Mouse (Mus musculus) liver, postnatal 0 days (tissue): ENCODE results near the gene Ap1m2. TPM values are rescaled to one million over a fixed set of nuclear protein-coding genes. Genes with fewer than 3 reads are reported as not detected.

ENCODE experiments used
- ATAC-seq: fragments of 200-750 bp; cut with Nextera tagmentation; 2 replicates; pipeline ENCODE4 v1.8.0; 2017; ENCODE audit warnings: mild to moderate bottlenecking, moderate library complexity
- DNase-seq: peaks from one replicate; pipeline ENCODE4 v3.0.0-alpha.2; 2016
- H3K27ac ChIP-seq: fragments of 300-500 bp; sonication (generic); 2 replicates; pipeline ENCODE4 v1.5.1; 2014; ENCODE audit warnings: antibody characterized with exemption, moderate library complexity, mild to moderate bottlenecking, low read depth
- H3K27me3 ChIP-seq: fragments of 300-500 bp; sonication (generic); 2 replicates; pipeline ENCODE4 v1.6.1; 2014; ENCODE audit warnings: low read length, control low read depth, mixed read lengths; ENCODE audit not compliant: insufficient read depth
- H3K36me3 ChIP-seq: fragments of 300-500 bp; sonication (generic); replicated peaks from 2 replicates; pipeline ENCODE4 v1.6.1; 2014; ENCODE audit warnings: mild to moderate bottlenecking, control low read depth, low read length, moderate library complexity, mixed read lengths; ENCODE audit not compliant: insufficient read depth
- H3K4me1 ChIP-seq: fragments of 300-500 bp; sonication (generic); 2 replicates; pipeline ENCODE4 v1.6.1; 2014; ENCODE audit warnings: antibody characterized with exemption, mild to moderate bottlenecking, control low read depth; ENCODE audit not compliant: insufficient read depth
- H3K4me2 ChIP-seq: fragments of 300-500 bp; sonication (generic); 2 replicates; pipeline ENCODE4 v1.6.1; 2014; ENCODE audit warnings: low read depth, mild to moderate bottlenecking, low read length, moderate library complexity, mixed read lengths
- H3K4me3 ChIP-seq: fragments of 300-500 bp; sonication (generic); 2 replicates; pipeline ENCODE4 v1.5.1; 2014; ENCODE audit warnings: low read depth, low read length
- H3K9ac ChIP-seq: fragments of 300-500 bp; sonication (generic); replicated peaks from 2 replicates; pipeline ENCODE4 v1.6.1; 2014; ENCODE audit warnings: mild to moderate bottlenecking, moderate library complexity
- H3K9me3 ChIP-seq: fragments of 300-500 bp; sonication (generic); 2 replicates; pipeline ENCODE4 v1.6.1; 2016; ENCODE audit warnings: mild to moderate bottlenecking, control low read depth, low read length, mixed read lengths
- CTCF ChIP-seq: sonication (generic); IDR thresholded peaks from 2 replicates; pipeline ENCODE4 v1.5.1; 2016; ENCODE audit warnings: antibody characterized with exemption, low read depth
- EP300 ChIP-seq: IDR thresholded peaks from 2 replicates; pipeline ENCODE4 v1.6.1; 2016; ENCODE audit warnings: antibody characterized with exemption, low read depth, mild to moderate bottlenecking
- WGBS: fragments of 180-500 bp; shearing (Covaris S2); extraction: QIAGEN DNeasy Blood & Tissue Kit; methylation state at CpG from one replicate; pipeline ENCODE4 v1.1.7; 2014; ENCODE audit not compliant: insufficient replicate concordance; 5-methylcytosine and 5-hydroxymethylcytosine counted together
- polyA plus RNA-seq: library from polyadenylated mRNA; unstranded; fragments of >200 nt; fragmentation: Nextera tagmentation; extraction: Ambion mirVana; gene quantifications from 2 replicates; pipeline ENCODE4 v1.2.1, GENCODE M21; 2015

Gene Ap1m2
- polyA plus RNA-seq, 1 experiment from 2014 or later = 0.54 TPM

DNA sequence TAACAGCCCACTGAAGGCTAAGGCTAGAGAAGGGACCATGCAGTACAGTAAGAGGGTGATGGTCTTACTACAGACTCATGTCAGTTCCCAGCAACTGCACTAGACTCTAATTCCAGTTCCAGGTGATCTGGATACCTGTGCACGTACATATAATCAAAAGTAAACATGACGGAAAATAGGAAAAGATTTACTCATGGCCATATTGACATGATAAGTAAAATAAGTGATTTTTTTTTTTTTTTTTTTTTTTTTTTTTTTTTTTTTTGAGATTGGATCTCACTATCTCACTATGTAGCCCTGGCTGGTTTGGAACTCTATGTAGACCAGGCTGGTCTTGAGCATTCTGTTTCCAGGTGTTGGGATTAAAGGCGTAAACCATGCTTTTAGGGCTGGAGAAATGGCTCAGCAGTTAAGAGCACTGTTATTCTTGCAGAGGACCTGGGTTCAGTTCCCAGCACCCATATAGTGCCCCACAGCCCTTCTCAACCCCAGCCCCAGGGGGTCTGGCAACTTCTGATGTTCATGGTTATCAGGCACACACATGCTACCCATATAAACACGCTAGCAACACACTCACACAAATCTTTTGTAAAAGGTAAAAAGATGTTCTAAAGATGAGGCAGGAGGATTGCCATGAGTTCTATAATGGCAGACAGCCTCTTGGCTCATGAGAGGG, 39.7 kb upstream of the Ap1m2 start:
- Histone ChIP-seq H3K9me3 (no peaks in the 10 kb centered on the region), H3K27ac (no peak overlapping the region), H3K9ac (no peak overlapping the region), H3K36me3 (peaks cover 8% of the 10 kb centered on the region; the same call in 1 of the 2 replicates), H3K27me3 (no peaks in the 10 kb centered on the region), H3K4me3 (no peak overlapping the region), H3K4me1 (no peaks in the 10 kb centered on the region), H3K4me2 (no peak overlapping the region)
- DNase-seq = no peak
- WGBS = 85% methylated on average over 4 of the region's 4 CpGs
- no peak for ATAC-seq
- TF ChIP-seq EP300 (no peak), CTCF (no peak)

DNA sequence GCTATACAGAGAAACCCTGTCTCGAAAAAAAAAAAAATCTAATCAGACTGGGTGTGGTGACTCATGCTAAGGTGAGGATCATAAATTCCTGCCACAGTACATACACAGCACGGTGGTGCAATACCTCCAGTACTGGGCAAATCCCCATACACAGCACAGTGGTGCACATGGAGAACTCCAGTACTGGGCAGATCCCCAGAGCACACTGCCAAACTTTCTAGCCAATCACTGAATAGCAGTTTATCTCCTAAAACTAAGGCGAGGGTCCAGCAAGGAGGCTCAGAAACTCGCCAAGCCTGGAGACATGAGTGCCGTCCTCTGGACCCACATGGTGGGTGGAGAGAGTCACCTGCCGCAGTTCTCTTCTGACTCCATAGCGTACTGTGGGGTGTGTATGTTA, 39.0 kb upstream of the Ap1m2 start:
- Histone ChIP-seq H3K36me3 (peaks cover 12% of the 10 kb centered on the region; the same call in 1 of the 2 replicates), H3K4me2 (no peak overlapping the region), H3K4me1 (no peaks in the 10 kb centered on the region), H3K9ac (no peak overlapping the region), H3K27ac (no peak overlapping the region), H3K9me3 (no peaks in the 10 kb centered on the region), H3K27me3 (no peaks in the 10 kb centered on the region), H3K4me3 (no peak overlapping the region)
- ATAC-seq (0 out of 2 replicates have a peak, but pooled peaks have one; percentile 21), DNase-seq (no peak)
- no peak for TF ChIP-seq CTCF
- TF ChIP-seq EP300 = no peak
- WGBS = 78% methylated on average over 7 of the region's 7 CpGs

DNA sequence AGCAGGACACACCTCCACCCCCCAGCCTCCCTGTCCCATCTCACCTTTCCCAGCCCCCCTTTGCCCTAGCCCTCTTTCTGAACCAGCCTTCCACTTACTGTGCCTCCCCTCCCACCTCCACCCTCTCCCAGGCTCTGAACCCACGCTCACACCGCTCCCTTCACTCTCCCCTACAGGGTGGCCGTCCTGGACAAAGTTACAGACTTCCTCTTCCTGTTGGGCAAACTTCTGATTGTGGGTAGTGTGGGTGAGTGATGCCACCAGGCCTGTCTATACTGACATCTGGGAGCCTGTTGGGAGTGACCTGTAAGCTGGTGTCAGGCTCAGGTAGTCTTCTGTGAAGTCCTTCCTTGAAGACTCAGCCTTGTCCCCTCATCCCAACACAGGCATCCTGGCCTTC, 36.0 kb upstream of the Ap1m2 start:
- Histone ChIP-seq H3K9me3 (no peaks in the 10 kb centered on the region), H3K36me3 (peaks cover 12% of the 10 kb centered on the region; the same call in 1 of the 2 replicates), H3K27ac (no peak overlapping the region), H3K27me3 (no peaks in the 10 kb centered on the region), H3K4me1 (no peaks in the 10 kb centered on the region), H3K4me2 (no peak overlapping the region), H3K4me3 (no peak overlapping the region), H3K9ac (no peak overlapping the region)
- DNase-seq = peak; percentile 15
- 63% methylated on average over 3 of the region's 3 CpGs for WGBS
- no peak for ATAC-seq
- TF ChIP-seq CTCF (no peak), EP300 (no peak)

DNA sequence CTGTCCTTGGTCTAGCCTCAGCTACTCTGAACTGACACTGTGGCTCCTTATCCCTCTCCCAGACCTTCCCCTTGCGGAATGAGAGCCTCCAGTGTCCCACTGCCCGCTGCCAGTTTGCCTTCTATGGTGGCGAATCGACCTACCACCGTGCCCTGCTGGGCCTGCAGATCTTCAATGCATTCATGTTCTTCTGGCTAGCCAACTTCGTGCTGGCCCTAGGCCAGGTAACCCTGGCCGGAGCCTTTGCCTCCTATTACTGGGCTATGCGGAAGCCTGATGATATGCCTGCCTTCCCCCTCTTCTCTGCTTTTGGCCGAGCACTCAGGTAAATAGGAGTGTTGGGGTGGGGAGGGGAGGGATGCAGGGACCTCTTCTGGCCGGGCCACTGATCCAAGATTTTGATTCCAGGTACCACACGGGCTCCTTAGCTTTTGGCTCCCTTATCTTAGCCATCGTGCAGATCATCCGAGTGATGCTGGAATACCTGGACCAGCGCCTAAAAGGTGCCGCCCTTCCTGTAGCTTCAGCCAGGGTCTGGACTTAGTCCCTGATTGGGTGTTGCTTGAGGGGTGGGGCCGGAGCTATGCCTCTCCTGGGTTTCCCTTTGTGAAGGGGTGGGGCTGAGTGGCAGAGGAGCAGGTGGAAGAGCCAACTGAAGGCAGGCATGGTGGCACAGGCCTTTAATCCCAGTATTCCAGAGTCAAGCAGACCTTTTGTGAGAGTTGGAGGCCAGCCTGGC, 34.7 kb upstream of the Ap1m2 start:
- Histone ChIP-seq H3K27ac (no peak overlapping the region), H3K27me3 (no peaks in the 10 kb centered on the region), H3K4me3 (no peak overlapping the region), H3K36me3 (peaks cover 18% of the 10 kb centered on the region), H3K4me1 (no peaks in the 10 kb centered on the region), H3K9me3 (no peaks in the 10 kb centered on the region), H3K4me2 (no peak overlapping the region), H3K9ac (no peak overlapping the region)
- ATAC-seq (no peak), DNase-seq (peak; percentile 12)
- WGBS = 83% methylated on average over 16 of the region's 16 CpGs
- TF ChIP-seq EP300 = no peak
- TF ChIP-seq CTCF = no peak

DNA sequence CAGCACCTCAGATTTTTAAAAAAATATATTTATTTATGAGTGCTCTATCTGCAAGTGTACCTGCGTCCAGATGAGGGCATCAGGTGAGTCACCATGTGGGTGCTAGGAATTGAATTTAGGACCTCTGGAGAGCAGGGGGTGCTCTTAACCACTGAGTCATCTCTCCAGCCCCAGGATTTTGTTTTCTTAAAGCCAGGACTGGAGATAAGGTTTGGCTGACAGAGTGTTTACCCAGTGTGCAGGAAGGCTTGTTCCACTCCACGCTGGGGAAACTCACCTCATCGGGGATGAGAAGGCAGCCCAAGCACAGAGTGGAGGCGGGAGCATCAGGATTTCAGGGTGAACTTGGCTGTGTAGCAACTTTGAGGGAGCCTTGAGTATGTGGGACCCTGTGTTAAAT, 28.3 kb upstream of the Ap1m2 start:
- H3K4me3 ChIP-seq = no peak overlapping the region
- no peaks in the 10 kb centered on the region for H3K4me1 ChIP-seq
- H3K4me2 ChIP-seq = no peak overlapping the region
- H3K9ac ChIP-seq = no peak overlapping the region
- H3K36me3 ChIP-seq = peaks cover 11% of the 10 kb centered on the region; the same call in 1 of the 2 replicates
- TF ChIP-seq CTCF (no peak), EP300 (no peak)
- 60% methylated on average over 4 of the region's 4 CpGs for WGBS
- H3K27me3 ChIP-seq = no peaks in the 10 kb centered on the region
- no peak for ATAC-seq
- no peaks in the 10 kb centered on the region for H3K9me3 ChIP-seq
- no peak overlapping the region for H3K27ac ChIP-seq
- DNase-seq = no peak

DNA sequence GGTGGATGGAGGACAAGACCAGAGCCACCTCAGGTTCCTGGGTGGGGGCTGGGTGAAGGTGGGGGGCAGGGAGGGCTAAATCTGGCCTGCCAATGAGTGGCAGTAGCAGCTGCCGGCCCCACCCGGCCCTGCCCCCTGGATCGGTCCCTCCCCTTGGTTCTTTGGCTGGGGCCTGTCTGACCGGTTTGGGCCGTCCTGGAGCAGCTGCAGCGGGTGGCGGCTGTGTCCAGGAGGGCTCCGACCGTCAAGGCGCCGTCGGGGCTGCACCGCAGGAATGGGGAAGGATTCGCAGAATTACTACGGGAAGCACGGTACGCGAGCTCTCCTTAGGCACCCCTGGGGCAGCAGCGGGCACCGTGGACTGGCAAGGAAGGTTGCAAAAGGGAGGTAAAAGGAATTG, 25.5 kb upstream of the Ap1m2 start:
- no peak for DNase-seq
- WGBS = 62% methylated on average over 19 of the region's 20 CpGs
- Histone ChIP-seq H3K9ac (no peak overlapping the region), H3K4me1 (peaks cover 4% of the 10 kb centered on the region), H3K9me3 (no peaks in the 10 kb centered on the region), H3K27ac (no peak overlapping the region), H3K27me3 (no peaks in the 10 kb centered on the region), H3K4me2 (no peak overlapping the region), H3K4me3 (no peak overlapping the region), H3K36me3 (peaks cover 7% of the 10 kb centered on the region; the same call in 1 of the 2 replicates)
- ATAC-seq = no peak
- TF ChIP-seq CTCF = no peak
- no peak for TF ChIP-seq EP300
